Mouse (Mus musculus) CH12.LX (cell line): ENCODE data around the gene Gmnn. TPM values are rescaled to one million over a fixed set of nuclear protein-coding genes. Genes with fewer than 3 reads are reported as not detected.

Experiments used
- DNase-seq: peaks from one replicate; pipeline ENCODE4 v3.0.0-alpha.2; 2013; ENCODE audit errors: extremely low read depth
- H3K27ac ChIP-seq: 2 replicates; pipeline ENCODE4 v1.5.1; 2012; ENCODE audit warnings: low read depth, mild to moderate bottlenecking, control low read depth, moderate library complexity; ENCODE audit not compliant: insufficient read depth
- H3K27me3 ChIP-seq: replicated peaks from 2 replicates; pipeline ENCODE3; 2012; ENCODE audit warnings: inconsistent platforms
- H3K36me3 ChIP-seq, 2 experiments: replicated peaks in 1 of 2; 2 replicates each; pipeline versions ENCODE3 to v1.6.1; 2012; ENCODE audit warnings: inconsistent platforms in 1 of 2, low read length in 1 of 2, mild to moderate bottlenecking in 1 of 2, mixed read lengths in 1 of 2, moderate library complexity in 1 of 2; ENCODE audit not compliant: control insufficient read depth in 1 of 2, insufficient read depth in 1 of 2
- H3K4me1 ChIP-seq, 2 experiments: 2 replicates each; pipeline ENCODE4 v1.6.1; 2012; ENCODE audit warnings: inconsistent platforms in 1 of 2, moderate library complexity in 1 of 2; ENCODE audit not compliant: insufficient read depth in 2 of 2, control insufficient read depth in 1 of 2
- H3K4me2 ChIP-seq: 2 replicates; pipeline ENCODE4 v1.6.1; 2012; ENCODE audit warnings: low read depth, mild to moderate bottlenecking, control low read depth; ENCODE audit not compliant: poor library complexity, insufficient read depth, severe bottlenecking
- H3K4me3 ChIP-seq, 3 experiments: fragments of 150-350 bp in 1 of 3; sonication (generic) in 1 of 3; replicated peaks in 1 of 3; 2 replicates each; pipeline versions ENCODE3 to v1.5.1; 2011 to 2012; ENCODE audit warnings: low read depth in 2 of 3, low read length in 2 of 3, mild to moderate bottlenecking in 2 of 3, moderate library complexity in 2 of 3, control low read depth in 1 of 3, improper control_type of control experiment in 1 of 3, inconsistent platforms in 1 of 3, mixed read lengths in 1 of 3; ENCODE audit not compliant: poor library complexity in 1 of 3
- H3K79me2 ChIP-seq: replicated peaks from 2 replicates; pipeline ENCODE4 v1.6.1; 2012; ENCODE audit warnings: mild to moderate bottlenecking, moderate library complexity; ENCODE audit not compliant: control insufficient read depth, poor library complexity, insufficient read depth, severe bottlenecking; ENCODE audit errors: extremely low read depth
- H3K9ac ChIP-seq: 2 replicates; pipeline ENCODE4 v1.6.1; 2012; ENCODE audit warnings: low read depth, mild to moderate bottlenecking, control low read depth, moderate library complexity; ENCODE audit not compliant: insufficient read depth
- H3K9me3 ChIP-seq: replicated peaks from 2 replicates; pipeline ENCODE3; 2012; ENCODE audit warnings: low read length, inconsistent platforms, mixed read lengths
- BHLHE40 ChIP-seq: IDR thresholded peaks from 2 replicates; pipeline ENCODE4 v1.6.1; 2011; ENCODE audit warnings: mild to moderate bottlenecking, low read depth, low read length, improper control_type of control experiment
- CHD1 ChIP-seq: IDR thresholded peaks from 2 replicates; pipeline ENCODE4 v1.6.1; 2012; ENCODE audit warnings: low read depth, low read length, improper control_type of control experiment, inconsistent platforms
- CHD2 ChIP-seq: IDR thresholded peaks from 2 replicates; pipeline ENCODE4 v1.6.1; 2011; ENCODE audit warnings: low read length, improper control_type of control experiment
- CTCF ChIP-seq, 2 experiments: IDR thresholded peaks in 1 of 2; conservative IDR thresholded peaks in 1 of 2; 2 replicates each; pipeline ENCODE4 v1.5.1; 2011 to 2012; ENCODE audit warnings: low read depth in 2 of 2, low read length in 2 of 2, improper control_type of control experiment in 1 of 2, inconsistent platforms in 1 of 2, mild to moderate bottlenecking in 1 of 2, moderate library complexity in 1 of 2
- E2F4 ChIP-seq: IDR thresholded peaks from 2 replicates; pipeline ENCODE4 v1.6.1; 2011; ENCODE audit warnings: low read depth, low read length, improper control_type of control experiment; ENCODE audit not compliant: insufficient replicate concordance
- ELF1 ChIP-seq: IDR thresholded peaks from 2 replicates; pipeline ENCODE4 v1.6.1; 2014; ENCODE audit warnings: low read depth, mild to moderate bottlenecking, inconsistent platforms, low read length, improper control_type of control experiment
- ETS1 ChIP-seq: conservative IDR thresholded peaks from 2 replicates; pipeline ENCODE4 v1.6.1; 2012; ENCODE audit warnings: low read depth, mild to moderate bottlenecking, inconsistent platforms, low read length, improper control_type of control experiment, moderate library complexity
- GABPA ChIP-seq: IDR thresholded peaks from 2 replicates; pipeline ENCODE4 v1.6.1; 2012; ENCODE audit warnings: low read depth, low read length, improper control_type of control experiment, inconsistent platforms; ENCODE audit not compliant: insufficient replicate concordance
- HCFC1 ChIP-seq: IDR thresholded peaks from 2 replicates; pipeline ENCODE4 v1.6.1; 2012; ENCODE audit warnings: low read depth, mild to moderate bottlenecking, inconsistent platforms, low read length, improper control_type of control experiment
- JUN ChIP-seq: IDR thresholded peaks from 2 replicates; pipeline ENCODE4 v1.6.1; 2011; ENCODE audit warnings: low read depth, mild to moderate bottlenecking, low read length, improper control_type of control experiment, moderate library complexity; ENCODE audit not compliant: insufficient read depth
- JUND ChIP-seq: conservative IDR thresholded peaks from 2 replicates; pipeline ENCODE4 v1.6.1; 2011; ENCODE audit warnings: low read depth, low read length, improper control_type of control experiment
- KAT2A ChIP-seq: IDR thresholded peaks from 2 replicates; pipeline ENCODE4 v1.6.1; 2012; ENCODE audit warnings: low read length, improper control_type of control experiment, inconsistent platforms; ENCODE audit not compliant: insufficient replicate concordance
- MAFK ChIP-seq: IDR thresholded peaks from 2 replicates; pipeline ENCODE4 v1.6.1; 2011; ENCODE audit warnings: low read length, improper control_type of control experiment; ENCODE audit not compliant: insufficient replicate concordance
- MAZ ChIP-seq: IDR thresholded peaks from 2 replicates; pipeline ENCODE4 v1.6.1; 2012; ENCODE audit warnings: low read depth, mild to moderate bottlenecking, inconsistent platforms, low read length, improper control_type of control experiment, moderate library complexity
- MEF2A ChIP-seq: IDR thresholded peaks from 2 replicates; pipeline ENCODE4 v1.6.1; 2014; ENCODE audit warnings: low read depth, mild to moderate bottlenecking, inconsistent platforms, low read length, improper control_type of control experiment, borderline replicate concordance
- MXI1 ChIP-seq: IDR thresholded peaks from 2 replicates; pipeline ENCODE4 v1.6.1; 2011; ENCODE audit warnings: mild to moderate bottlenecking, low read depth, low read length, improper control_type of control experiment
- MYC ChIP-seq: IDR thresholded peaks from 2 replicates; pipeline ENCODE4 v1.6.1; 2011; ENCODE audit warnings: low read depth, mild to moderate bottlenecking, improper control_type of control experiment, low read length
- NELFE ChIP-seq: IDR thresholded peaks from 2 replicates; pipeline ENCODE4 v1.6.1; 2011; ENCODE audit warnings: low read depth, low read length, improper control_type of control experiment
- NRF1 ChIP-seq: IDR thresholded peaks from 2 replicates; pipeline ENCODE4 v1.6.1; 2014; ENCODE audit warnings: low read depth, mild to moderate bottlenecking, inconsistent platforms, low read length, improper control_type of control experiment, moderate library complexity
- PAX5 ChIP-seq: IDR thresholded peaks from 2 replicates; pipeline ENCODE4 v1.6.1; 2012; ENCODE audit warnings: low read length, inconsistent platforms, mixed read lengths
- POLR2A ChIP-seq: IDR thresholded peaks from 2 replicates; pipeline ENCODE4 v1.6.1; 2011; ENCODE audit warnings: low read depth, mild to moderate bottlenecking, improper control_type of control experiment, low read length
- POLR2AphosphoS2 ChIP-seq: IDR thresholded peaks from 2 replicates; pipeline ENCODE4 v1.6.1; 2011; ENCODE audit warnings: low read depth, low read length, improper control_type of control experiment
- RAD21 ChIP-seq: IDR thresholded peaks from 2 replicates; pipeline ENCODE4 v1.6.1; 2011; ENCODE audit warnings: low read depth, mild to moderate bottlenecking, low read length, improper control_type of control experiment, moderate library complexity
- SIN3A ChIP-seq: IDR thresholded peaks from 2 replicates; pipeline ENCODE4 v1.6.1; 2012; ENCODE audit warnings: low read length, improper control_type of control experiment, inconsistent platforms
- SMC3 ChIP-seq: IDR thresholded peaks from 2 replicates; pipeline ENCODE4 v1.6.1; 2011; ENCODE audit warnings: low read depth, low read length, improper control_type of control experiment
- TBP ChIP-seq: conservative IDR thresholded peaks from 2 replicates; pipeline ENCODE4 v1.6.1; 2011; ENCODE audit warnings: low read depth, low read length, improper control_type of control experiment
- TCF12 ChIP-seq: IDR thresholded peaks from 2 replicates; pipeline ENCODE4 v1.6.1; 2014; ENCODE audit warnings: low read depth, mild to moderate bottlenecking, inconsistent platforms, low read length, improper control_type of control experiment
- UBTF ChIP-seq: IDR thresholded peaks from 2 replicates; pipeline ENCODE4 v1.6.1; 2012; ENCODE audit warnings: low read depth, mild to moderate bottlenecking, inconsistent platforms, low read length, improper control_type of control experiment, moderate library complexity
- USF2 ChIP-seq: conservative IDR thresholded peaks from 2 replicates; pipeline ENCODE4 v1.6.1; 2011; ENCODE audit warnings: low read depth, low read length, improper control_type of control experiment
- ZC3H11A ChIP-seq: IDR thresholded peaks from 2 replicates; pipeline ENCODE4 v1.6.1; 2012; ENCODE audit warnings: low read depth, mild to moderate bottlenecking, inconsistent platforms, low read length, improper control_type of control experiment
- ZKSCAN1 ChIP-seq: IDR thresholded peaks from 2 replicates; pipeline ENCODE4 v1.6.1; 2012; ENCODE audit warnings: low read depth, inconsistent platforms, low read length, improper control_type of control experiment, borderline replicate concordance
- ZMIZ1 ChIP-seq: IDR thresholded peaks from 2 replicates; pipeline ENCODE4 v1.6.1; 2012; ENCODE audit warnings: low read depth, mild to moderate bottlenecking, inconsistent platforms, low read length, improper control_type of control experiment
- ZNF384 ChIP-seq: IDR thresholded peaks from 2 replicates; pipeline ENCODE4 v1.6.1; 2012; ENCODE audit warnings: low read depth, low read length, improper control_type of control experiment, inconsistent platforms
- dilution Hi-C: fragments of 300-500 bp; cut with MboI; formaldehyde crosslinking; loops from 2 replicates; pipeline ENCODE4 v1.14.3; 2020; ENCODE audit warnings: low sequenced_read_pairs; ENCODE audit not compliant: extremely low pct_unique_long_range_greater_than_20kb, extremely low pct_ligation_motif_present
- in situ Hi-C: fragments of 300-500 bp; cut with MboI; formaldehyde crosslinking; loops from 3 replicates; pipeline ENCODE4 v1.14.3; 2019; ENCODE audit warnings: low sequenced_read_pairs, low pct_ligation_motif_present, low pct_unique_long_range_greater_than_20kb, mixed read lengths
- polyA plus RNA-seq: library from polyadenylated mRNA; unstranded; fragments of >175 nt; gene quantifications from 2 replicates; pipeline ENCODE4 v1.2.1, GENCODE M21; 2012; ENCODE audit warnings: low read depth; ENCODE audit not compliant: insufficient read length
- total RNA-seq, 2 experiments: library from RNA; depleted of rRNA; stranded (reverse); fragments of 300-350 nt in 1 of 2; fragments of >200 nt in 1 of 2; gene quantifications; 2 replicates each; pipeline ENCODE4 v1.2.3; 2012 to 2014

Gene Gmnn
- total and polyA plus RNA-seq, 3 experiments = 117 to 166 (median 166) TPM

GRCm38 (mm10) chr13:24800674-24801307 lies 39.1 kb upstream of the Gmnn start:
- peaks cover 5 to 17% of the 10 kb centered on the region in 2 experiments; a peak in 3 of 4 replicates for H3K4me1 ChIP-seq
- H3K9ac ChIP-seq = peak overlapping the region; percentile 97
- peak overlapping the region; percentile 93 for H3K27ac ChIP-seq
- peak; percentile 97 for DNase-seq
- H3K4me2 ChIP-seq = peak overlapping the region; percentile 52; the same call in 1 of the 2 replicates
- in situ Hi-C loops = no loop called here
- TF ChIP-seq ZC3H11A (no peak), POLR2A (peak; percentile 99), TBP (peak; percentile 93), CTCF (conservative IDR thresholded peaks at IDR 0.05 in 1 of 2, IDR thresholded peaks at IDR 0.05 in 1 of 2; ENCODE audit: low read depth in 2 of 2, low read length in 2 of 2) (no peak), MEF2A (peak; percentile 24; the same call in 1 of the 2 replicates), RAD21 (no peak), PAX5 (no peak), ZMIZ1 (peak; percentile 98), ZNF384 (no peak), UBTF (no peak), USF2 (no peak), KAT2A (0 out of 2 replicates have a peak, but pooled peaks have one; percentile 13), JUND (no peak; the same call in 1 of the 2 replicates), MAFK (no peak), JUN (no peak; the same call in 1 of the 2 replicates), SIN3A (peak; percentile 96), MYC (peak; percentile 70; the same call in 1 of the 2 replicates), GABPA (peak; percentile 51; the same call in 1 of the 2 replicates), ELF1 (no peak; the same call in 1 of the 2 replicates), ETS1 (no peak; the same call in 1 of the 2 replicates), MAZ (peak; percentile 97), ZKSCAN1 (no peak), BHLHE40 (no peak), SMC3 (no peak), E2F4 (0 out of 2 replicates have a peak, but pooled peaks have one; percentile 69), POLR2AphosphoS2 (peak; percentile 98), CHD1 (peak; percentile 100), HCFC1 (peak; percentile 79), MXI1 (0 out of 2 replicates have a peak, but pooled peaks have one; percentile 15), CHD2 (no peak; the same call in 1 of the 2 replicates), NELFE (peak; percentile 100), NRF1 (peak; percentile 95), TCF12 (peak; percentile 90)
- TF ChIP-seq, all 38 proteins: peak for 17
- peak overlapping the region; percentile 87 to 97 (median 91) for H3K4me3 ChIP-seq
- dilution Hi-C loops = no loop called here
- peaks cover 37% of the 10 kb centered on the region for H3K79me2 ChIP-seq
- H3K36me3 ChIP-seq = peaks cover 8 to 14% of the 10 kb centered on the region in 2 experiments
- H3K9me3 ChIP-seq = no peaks in the 10 kb centered on the region
- no peaks in the 10 kb centered on the region for H3K27me3 ChIP-seq
